Mouse (Mus musculus): Measurements from ENCODE around the gene Helt.

Helt gene

GRCm38 (mm10) chr8:46294181-46294892 lies at the start of gene Helt:
TSS of gene Helt (minus strand) at chr8:46294671.
- DNase-seq, result no peak

GRCm38 (mm10) chr8:46342272-46342671 lies 47.8 kb upstream of the Helt start:
- no peak for DNase-seq

- no peak for DNase-seq
Observed at GRCm38 (mm10) chr8:46340381-46341273, 46.2 kb upstream of the Helt start.

GRCm38 (mm10) chr8:46339317-46339716 lies 44.8 kb upstream of the Helt start:
- DNase-seq, result no peak

- no peak for DNase-seq
Observed at GRCm38 (mm10) chr8:46336351-46336750, 41.9 kb upstream of the Helt start.

GRCm38 (mm10) chr8:46332389-46333061 lies 38.1 kb upstream of the Helt start:
- DNase-seq, result no peak

- DNase-seq, result no peak
Observed at GRCm38 (mm10) chr8:46331801-46332200, 37.3 kb upstream of the Helt start.

- no peak for DNase-seq
Observed at GRCm38 (mm10) chr8:46329396-46329795, 34.9 kb upstream of the Helt start.

GRCm38 (mm10) chr8:46327284-46327683 lies 32.8 kb upstream of the Helt start:
- DNase-seq, result no peak

GRCm38 (mm10) chr8:46326715-46327114 lies 32.2 kb upstream of the Helt start:
- no peak for DNase-seq

GRCm38 (mm10) chr8:46324676-46325075 lies 30.2 kb upstream of the Helt start:
- DNase-seq, result no peak

- DNase-seq, result peak; percentile 40
Observed at GRCm38 (mm10) chr8:46323672-46324191, 29.3 kb upstream of the Helt start.

- no peak for DNase-seq
Observed at GRCm38 (mm10) chr8:46322833-46323232, 28.4 kb upstream of the Helt start.

GRCm38 (mm10) chr8:46322421-46322820 lies 27.9 kb upstream of the Helt start:
- no peak for DNase-seq

- no peak for DNase-seq
Observed at GRCm38 (mm10) chr8:46318802-46319201, 24.3 kb upstream of the Helt start.

GRCm38 (mm10) chr8:46317161-46317560 lies 22.7 kb upstream of the Helt start:
- DNase-seq, result no peak

- DNase-seq, result no peak
Observed at GRCm38 (mm10) chr8:46313798-46314197, 19.3 kb upstream of the Helt start.

- DNase-seq, result peak; percentile 83
Observed at GRCm38 (mm10) chr8:46311159-46311558, 16.7 kb upstream of the Helt start.

GRCm38 (mm10) chr8:46308189-46308588 lies 13.7 kb upstream of the Helt start:
- no peak for DNase-seq

GRCm38 (mm10) chr8:46305733-46306349 lies 11.4 kb upstream of the Helt start:
- no peak for DNase-seq

- DNase-seq, result no peak
Observed at GRCm38 (mm10) chr8:46302121-46302520, 7.7 kb upstream of the Helt start.

- DNase-seq, result no peak
Observed at GRCm38 (mm10) chr8:46298847-46299246, 4.4 kb upstream of the Helt start.

GRCm38 (mm10) chr8:46296551-46296950 lies 2.1 kb upstream of the Helt start:
- DNase-seq, result no peak

All from right cerebral cortex, postnatal 14 days (tissue).